Mouse (Mus musculus) forebrain, embryonic 15.5 days (tissue): ENCODE results near the gene Helq. TPM values are rescaled to one million over a fixed set of nuclear protein-coding genes. Genes with fewer than 3 reads are reported as not detected.

ENCODE experiments used
- ATAC-seq: fragments of 200-750 bp; cut with Nextera tagmentation; replicated peaks from 2 replicates; pipeline ENCODE4 v1.8.0; 2017; ENCODE audit warnings: mild to moderate bottlenecking, moderate TSS enrichment, moderate library complexity
- H3K27ac ChIP-seq: fragments of 300-500 bp; sonication (generic); replicated peaks from 2 replicates; pipeline ENCODE4 v1.5.1; 2015; ENCODE audit warnings: mild to moderate bottlenecking, inconsistent platforms
- H3K27me3 ChIP-seq: fragments of 300-500 bp; sonication (generic); 2 replicates; pipeline ENCODE4 v1.6.1; 2015; ENCODE audit warnings: inconsistent platforms
- H3K36me3 ChIP-seq: fragments of 300-500 bp; sonication (generic); 2 replicates; pipeline ENCODE4 v1.6.1; 2015; ENCODE audit warnings: mild to moderate bottlenecking, inconsistent platforms
- H3K4me1 ChIP-seq: fragments of 300-500 bp; sonication (generic); 2 replicates; pipeline ENCODE4 v1.6.1; 2015; ENCODE audit warnings: inconsistent platforms
- H3K4me2 ChIP-seq: fragments of 300-500 bp; sonication (generic); replicated peaks from 2 replicates; pipeline ENCODE4 v1.6.1; 2015; ENCODE audit warnings: mild to moderate bottlenecking, inconsistent platforms
- H3K4me3 ChIP-seq: fragments of 300-500 bp; sonication (generic); 2 replicates; pipeline ENCODE4 v1.5.1; 2015; ENCODE audit warnings: mild to moderate bottlenecking, inconsistent platforms
- H3K9ac ChIP-seq: fragments of 300-500 bp; sonication (generic); replicated peaks from 2 replicates; pipeline ENCODE4 v1.6.1; 2015; ENCODE audit warnings: mild to moderate bottlenecking, inconsistent platforms
- H3K9me3 ChIP-seq: fragments of 300-500 bp; sonication (generic); 2 replicates; pipeline ENCODE4 v1.6.1; 2016; ENCODE audit warnings: inconsistent platforms
- WGBS: fragments of 180-500 bp; shearing (Covaris S2); methylation state at CpG from one replicate; pipeline ENCODE4 v1.1.7; 2015; ENCODE audit warnings: mixed read lengths; 5-methylcytosine and 5-hydroxymethylcytosine counted together
- polyA plus RNA-seq: library from polyadenylated mRNA; unstranded; fragments of >200 nt; fragmentation: Nextera tagmentation; extraction: Ambion mirVana; gene quantifications from 2 replicates; pipeline ENCODE4 v1.2.1, GENCODE M21; 2015

Helq gene
- polyA plus RNA-seq, 1 experiment from 2014 or later: 20.8 TPM

DNA sequence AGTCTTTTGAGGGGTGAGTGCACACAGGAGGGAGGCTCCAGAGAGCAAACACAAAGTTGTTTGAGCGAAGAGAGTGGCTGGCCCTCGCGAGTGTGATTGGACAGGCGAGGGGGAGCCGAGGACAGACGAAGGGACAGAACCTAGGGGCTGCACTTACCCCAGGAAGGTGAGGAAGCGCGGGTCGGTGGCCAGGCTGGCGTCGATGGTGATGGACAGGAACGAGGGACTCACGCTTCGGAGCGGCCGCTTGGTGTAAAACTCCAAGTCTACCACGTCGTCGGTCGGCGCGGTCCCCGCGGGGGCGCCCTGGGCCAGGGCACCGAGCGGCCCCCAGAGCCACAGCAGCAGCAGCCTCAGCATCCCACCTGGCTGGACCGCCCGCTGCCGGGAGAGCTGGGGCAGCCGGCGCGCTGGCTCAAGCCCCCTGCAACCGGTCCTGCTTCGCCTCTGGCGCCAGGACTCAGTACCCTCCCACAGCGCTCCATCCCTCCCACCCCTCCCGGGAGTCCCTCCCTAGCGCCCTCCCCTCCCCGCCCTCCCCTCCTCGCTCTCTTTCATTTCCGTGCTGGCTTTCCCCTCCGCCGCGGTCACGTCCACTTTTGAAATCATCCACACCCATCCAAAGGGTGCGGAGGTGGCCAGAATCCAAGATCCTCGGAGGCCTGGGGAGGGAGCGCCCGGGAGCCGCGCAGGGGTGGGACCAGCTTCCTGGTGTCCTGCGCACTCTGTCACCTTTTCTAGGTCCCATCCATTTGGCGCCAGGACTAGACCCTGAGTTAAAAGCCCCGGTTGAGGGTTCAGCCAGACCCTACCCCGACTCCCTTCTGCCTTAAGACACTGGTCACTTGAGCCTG lies 78.9 kb downstream of the Helq start, which contains the start of gene Hpse:
Gene Hpse (minus strand): TSS at position 482 of the 854 bp plus-strand sequence.
- H3K4me2 ChIP-seq: peak within 1 kb of the TSS; percentile 99
- H3K9me3 ChIP-seq: no peaks in the 10 kb centered on the region
- H3K4me3 ChIP-seq: peak within 1 kb of the TSS; percentile 53
- peaks cover 6% of the 10 kb centered on the region for H3K27me3 ChIP-seq
- H3K4me1 ChIP-seq: peaks cover 14% of the 10 kb centered on the region
- H3K36me3 ChIP-seq: no peaks in the 10 kb centered on the region
- peak within 1 kb of the TSS; percentile 54 for H3K9ac ChIP-seq
- ATAC-seq: peak; percentile 73
- H3K27ac ChIP-seq: no peak within 1 kb of the TSS
- WGBS: under 1% methylated on average over 51 of the region's 56 CpGs

DNA sequence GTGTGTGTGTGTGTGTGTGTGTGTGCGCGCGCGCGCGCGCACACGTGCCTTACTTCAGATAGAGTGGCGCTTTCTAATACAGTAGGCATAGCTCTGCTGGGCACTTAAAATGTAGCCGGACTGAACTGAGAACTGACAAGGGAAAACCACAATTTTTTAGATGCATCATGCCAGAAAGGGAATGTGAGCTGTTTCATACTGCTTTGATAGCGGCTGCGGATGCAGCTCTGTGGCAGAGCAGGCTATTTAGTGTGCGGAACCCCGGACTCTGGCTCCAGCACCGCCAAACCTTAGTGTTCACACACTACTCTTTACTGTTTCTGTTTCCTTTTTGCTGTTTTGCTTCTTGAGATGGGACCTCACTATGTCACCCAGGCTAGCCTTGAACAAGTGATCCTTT lies 81.6 kb downstream of the Helq start:
- ATAC-seq: no peak
- 92% methylated on average over 15 of the region's 15 CpGs for WGBS
- H3K9ac ChIP-seq: no peak overlapping the region

More for the DNA sequence above, 81.6 kb downstream of the Helq start:
- Histone ChIP-seq H3K36me3 (no peaks in the 10 kb centered on the region), H3K27ac (no peak overlapping the region), H3K9me3 (no peaks in the 10 kb centered on the region), H3K4me1 (peaks cover 14% of the 10 kb centered on the region), H3K4me2 (no peak overlapping the region), H3K27me3 (peaks cover 6% of the 10 kb centered on the region), H3K4me3 (no peak overlapping the region)

Other genes with a start within 250 kb of the Helq start
- gene Plac8, start 226.4 kb downstream of the Helq start, polyA plus RNA-seq: 0.27 and 0.56 TPM in 2 replicates
- 44.1 and 46.2 TPM in 2 replicates for gene Coq2, start 123.5 kb downstream of the Helq start, polyA plus RNA-seq
- gene Hpse, start 78.9 kb downstream of the Helq start, polyA plus RNA-seq: 0.24 and 0.26 TPM in 2 replicates
- 151 and 152 TPM in 2 replicates for gene Mrps18c, start within 50 bp of the Helq start, polyA plus RNA-seq
- 16.4 TPM in 2 replicates for gene Abraxas1, start 22.4 kb upstream of the Helq start, polyA plus RNA-seq
- 0.70 and 0.73 TPM in 2 replicates for gene Gpat3, start 47.1 kb upstream of the Helq start, polyA plus RNA-seq